Mouse (Mus musculus): ENCODE data around the gene RPS10-NUDT3.

GRCm38 (mm10) chr17:27533354-27533753, 101.7 kb downstream of the RPS10-NUDT3 start:
- TF ChIP-seq CTCF (IDR thresholded peaks at IDR 0.05; ENCODE audit: borderline replicate concordance, extremely low read depth, insufficient read depth, insufficient read length), result peak; percentile 16; the same call in 1 of the 2 replicates
- TF ChIP-seq POLR2A (IDR thresholded peaks at IDR 0.05; ENCODE audit: borderline replicate concordance, extremely low read depth, insufficient read depth, insufficient read length, poor library complexity, severe bottlenecking), result no peak
